Mouse (Mus musculus) testis, postnatal 14 days (tissue): ENCODE data around the gene Rsph10b.

ENCODE experiments used
- DNase-seq: peaks from one replicate; pipeline ENCODE4 v3.0.0; 2021; ENCODE audit warnings: low spot score

Rsph10b gene

DNA sequence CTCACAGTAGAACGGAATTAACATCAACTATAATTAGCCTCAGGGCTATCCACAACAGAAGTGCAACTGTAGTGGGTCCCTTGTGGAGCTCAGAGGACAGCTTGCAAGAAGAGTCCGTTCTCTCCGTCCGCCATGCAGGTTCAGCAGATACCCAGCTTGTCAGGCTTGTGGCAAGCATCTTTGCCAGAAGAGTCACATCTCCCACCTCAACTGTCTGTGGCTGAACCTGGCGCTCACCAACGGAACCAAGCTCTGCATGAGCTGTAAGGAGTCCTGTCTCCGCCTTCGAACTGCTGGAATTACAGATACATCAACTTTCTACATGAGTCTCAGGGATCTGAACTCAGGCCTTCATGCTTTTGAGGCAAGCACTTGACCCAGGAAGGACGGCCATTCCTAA lies 3.3 kb downstream of the Rsph10b start:
- DNase-seq: peak; percentile 27

DNA sequence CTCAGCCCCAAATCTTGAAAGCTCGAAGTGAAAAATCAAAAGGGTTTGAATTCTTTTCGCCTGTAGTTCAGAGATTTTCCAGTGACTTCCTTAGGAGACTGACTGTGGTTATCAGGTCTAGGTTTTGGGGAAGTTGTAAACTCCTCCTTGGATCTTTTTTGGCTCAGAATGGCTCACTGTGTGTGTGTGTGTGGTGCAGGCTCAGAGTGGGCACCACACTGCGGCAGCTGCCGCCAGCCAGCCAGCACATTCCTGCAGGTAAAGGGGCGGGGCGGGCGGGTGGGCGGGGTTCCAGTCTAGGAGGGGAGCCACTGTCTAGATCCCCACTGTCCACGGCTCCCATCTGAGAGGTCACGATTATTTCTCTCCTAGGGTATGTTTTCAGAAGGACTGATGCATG lies 8.8 kb downstream of the Rsph10b start:
- no peak for DNase-seq

DNA sequence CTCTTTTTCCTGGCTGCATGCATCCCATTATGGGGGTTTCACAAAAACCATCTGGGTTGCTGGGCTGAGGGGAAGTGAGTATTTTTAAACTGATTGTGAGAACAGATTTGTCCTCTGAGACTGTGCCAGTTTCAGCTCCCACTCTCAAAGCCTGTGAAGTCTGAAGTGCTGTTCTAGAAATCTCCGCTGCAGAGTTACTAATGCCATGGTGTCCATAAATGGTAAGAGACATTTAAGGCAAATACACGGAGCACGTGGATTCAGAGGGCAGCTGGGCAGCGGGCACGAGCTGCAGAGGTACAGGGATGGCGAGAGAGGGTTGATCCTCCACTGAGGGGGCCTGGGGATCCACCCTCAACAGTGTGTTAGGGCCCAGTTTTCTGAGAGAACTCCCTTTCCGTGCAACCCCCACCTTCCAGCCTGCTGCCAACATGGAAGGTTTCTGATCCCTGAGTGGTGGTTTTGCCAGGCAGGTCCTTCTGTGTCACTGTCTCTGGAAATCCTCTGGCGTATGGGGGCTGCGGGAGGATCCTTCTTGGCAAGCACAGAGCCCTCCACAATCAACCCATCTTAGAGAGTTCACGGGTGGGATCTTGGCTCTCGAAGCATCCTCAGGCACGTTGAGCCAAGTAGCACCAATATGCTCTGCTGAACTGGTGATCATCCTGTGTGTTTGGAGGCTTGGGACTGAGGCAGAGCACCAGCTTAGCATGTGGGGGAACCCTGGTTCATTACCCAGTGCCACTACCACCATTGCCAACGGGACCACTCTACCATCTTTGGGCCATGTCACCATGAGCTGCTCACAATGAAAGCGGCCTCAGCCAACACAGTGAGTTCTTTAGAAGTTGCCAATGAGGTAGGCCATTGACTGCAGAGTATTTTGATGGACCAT lies 10.6 kb downstream of the Rsph10b start:
- no peak for DNase-seq

DNA sequence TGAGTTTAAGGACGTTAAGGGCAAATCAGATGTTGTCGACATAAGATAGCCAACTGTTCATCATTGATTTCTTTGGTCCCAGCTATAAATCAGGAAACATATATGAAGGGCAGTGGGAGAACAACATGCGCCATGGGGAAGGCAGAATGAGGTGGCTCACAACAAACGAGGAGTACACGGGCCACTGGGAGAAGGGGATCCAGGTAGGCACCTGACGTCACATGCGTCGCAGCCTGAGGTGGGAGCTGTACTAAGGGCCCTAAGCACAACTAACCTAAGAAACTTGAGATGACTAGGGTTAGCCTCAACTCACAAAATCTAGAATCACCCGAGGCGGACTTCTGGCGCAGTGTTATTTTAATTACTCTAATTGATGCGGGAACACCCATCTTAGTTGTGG lies 15.5 kb downstream of the Rsph10b start:
- no peak for DNase-seq

DNA sequence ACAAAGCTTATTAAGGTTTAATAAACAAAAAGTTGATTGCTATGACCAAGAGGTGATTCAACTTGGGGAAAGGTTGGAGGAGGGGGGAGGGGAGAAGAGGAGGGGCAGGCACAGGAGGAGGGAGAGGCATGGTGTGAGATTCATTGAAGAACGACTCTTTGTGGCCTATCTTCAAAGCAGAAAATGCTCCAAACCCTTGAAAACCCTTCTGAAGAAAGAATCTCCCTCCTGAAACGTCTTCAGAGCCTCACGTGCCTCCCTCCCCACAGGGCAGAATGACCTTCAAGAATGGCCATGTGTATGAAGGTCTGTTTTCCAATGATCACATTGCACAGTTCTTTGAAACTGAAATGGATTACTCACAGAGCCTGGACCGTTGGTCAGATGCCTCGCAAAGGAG lies 17.2 kb downstream of the Rsph10b start:
- DNase-seq: no peak

DNA sequence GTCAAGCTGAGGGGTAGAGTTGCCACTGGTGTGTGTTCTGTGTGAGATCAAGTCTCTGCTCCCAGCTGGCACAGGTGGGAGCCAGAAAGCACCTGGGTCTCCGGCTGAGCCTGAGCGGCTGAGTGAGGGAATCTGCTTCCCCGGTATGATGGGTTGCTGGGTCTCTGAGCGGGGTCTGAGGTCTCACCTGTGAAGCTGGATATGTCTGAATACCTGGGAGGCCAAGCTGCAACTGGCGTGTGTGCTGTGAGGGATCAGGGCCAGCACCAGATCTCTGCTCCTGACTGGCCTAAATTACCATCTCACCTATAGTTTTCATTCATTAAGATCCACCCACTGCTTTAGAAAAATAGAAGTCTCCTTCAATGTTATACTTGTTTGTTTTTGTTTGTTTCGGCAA lies 24.3 kb downstream of the Rsph10b start:
- no peak for DNase-seq

DNA sequence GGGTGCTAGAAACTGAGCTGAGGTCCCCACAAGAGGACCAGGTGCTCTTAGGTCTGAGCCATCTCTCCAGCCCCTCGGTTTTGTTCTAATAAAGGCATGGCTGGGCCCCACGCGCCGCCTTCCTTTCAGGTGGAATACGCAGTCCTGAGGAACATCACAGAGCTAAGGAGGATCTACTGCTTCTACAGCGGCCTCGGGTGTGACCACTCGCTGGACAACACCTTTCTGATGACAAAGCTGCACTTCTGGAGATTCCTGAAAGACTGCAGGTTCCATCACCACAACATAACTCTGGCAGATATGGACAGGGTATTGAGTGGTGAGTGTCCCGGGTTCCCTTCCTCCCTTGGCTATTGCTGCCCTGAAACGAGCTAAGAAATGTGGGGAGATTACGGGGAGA lies 26.7 kb downstream of the Rsph10b start:
- no peak for DNase-seq

DNA sequence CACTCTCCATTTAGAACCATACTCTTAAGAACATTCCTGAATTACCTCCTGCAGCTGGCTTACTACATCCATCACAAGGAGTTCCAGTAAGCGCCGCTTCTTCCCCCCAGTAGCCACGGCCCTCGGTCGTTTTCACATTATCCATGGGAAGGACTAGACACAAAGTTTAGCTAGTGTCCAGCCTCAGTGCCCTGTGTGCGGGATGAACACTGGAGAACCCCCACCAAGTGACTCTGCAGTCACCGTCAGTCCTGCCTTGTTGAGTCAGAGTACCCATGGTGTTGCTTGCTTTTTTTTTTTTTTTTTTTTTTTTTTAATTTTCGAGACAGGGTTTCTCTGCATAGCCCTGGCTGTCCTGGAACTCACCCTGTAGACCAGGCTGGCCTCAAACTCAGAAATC lies 28.3 kb downstream of the Rsph10b start:
- DNase-seq: no peak

DNA sequence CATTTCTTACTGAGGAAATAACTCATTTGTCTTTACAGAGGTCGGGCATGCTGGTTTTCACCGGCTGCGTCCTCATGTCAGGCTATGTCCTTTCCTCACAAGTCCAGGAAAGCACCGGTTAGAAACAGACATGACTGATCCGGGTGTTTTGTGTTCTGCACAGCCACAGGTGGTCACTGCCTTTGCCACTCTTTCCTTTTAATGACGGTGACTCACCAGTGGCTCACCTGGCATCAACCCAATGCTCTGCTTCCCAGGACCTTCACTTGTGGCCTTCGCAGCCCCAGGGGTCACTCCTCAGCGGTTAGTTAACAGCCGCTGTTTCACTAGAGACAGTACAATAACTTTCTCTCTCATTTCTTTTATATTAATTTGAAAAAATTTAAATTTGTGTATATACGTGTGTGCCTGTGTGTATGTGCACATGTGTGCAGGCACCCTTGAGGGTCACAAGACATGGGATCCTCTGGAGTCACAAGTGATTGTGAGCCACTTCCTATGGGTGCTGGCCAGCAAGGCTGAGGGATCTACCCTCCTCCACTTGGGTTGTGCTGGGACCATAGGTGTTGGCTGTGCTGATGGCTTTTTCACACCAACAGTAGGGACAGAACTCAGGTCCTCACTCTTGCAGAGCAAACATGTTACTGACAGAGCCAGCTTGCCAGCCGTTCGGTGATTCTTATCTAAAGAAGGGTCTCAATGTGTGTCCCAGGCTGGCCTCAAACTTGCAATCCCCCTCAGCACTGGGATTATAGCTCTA lies 32.9 kb downstream of the Rsph10b start:
- DNase-seq: no peak

DNA sequence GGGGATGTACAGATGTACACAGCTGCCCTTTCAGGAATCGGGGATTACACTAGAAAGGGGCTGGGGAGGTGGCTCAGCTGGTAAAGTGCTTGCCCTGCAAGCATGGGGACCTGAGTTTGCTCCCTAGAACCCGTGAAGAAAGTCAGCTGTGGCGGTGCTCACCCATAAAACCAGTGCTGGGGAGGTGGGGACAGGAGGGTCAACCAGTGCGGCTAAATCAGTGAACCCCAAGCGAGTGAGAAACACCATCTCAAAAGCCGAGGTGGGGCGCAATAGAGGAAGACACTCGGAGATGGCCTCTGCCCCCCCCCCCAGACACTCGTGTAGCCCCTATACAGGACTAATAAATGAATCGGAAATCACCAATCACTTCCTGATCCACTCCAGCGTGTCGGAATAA lies 33.8 kb downstream of the Rsph10b start:
- no peak for DNase-seq

DNA sequence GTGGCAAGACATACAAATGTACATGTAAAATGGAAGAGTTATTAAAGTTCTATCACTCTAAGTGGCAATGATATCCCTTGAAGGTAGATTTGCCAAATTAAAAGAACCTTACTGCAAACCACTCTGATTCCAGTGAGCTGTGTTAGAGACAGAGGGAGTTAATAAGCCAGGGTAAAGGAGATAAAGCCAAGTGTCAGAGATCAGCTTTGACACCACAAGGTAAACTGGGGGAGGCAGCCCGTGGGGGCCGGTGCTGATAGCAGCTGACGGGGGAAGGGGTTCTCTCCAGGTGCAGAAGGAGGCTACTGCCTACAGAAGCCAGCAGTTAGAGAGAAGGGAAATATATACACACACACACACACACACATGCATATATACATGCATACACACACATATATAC lies 39.8 kb downstream of the Rsph10b start:
- no peak for DNase-seq

DNA sequence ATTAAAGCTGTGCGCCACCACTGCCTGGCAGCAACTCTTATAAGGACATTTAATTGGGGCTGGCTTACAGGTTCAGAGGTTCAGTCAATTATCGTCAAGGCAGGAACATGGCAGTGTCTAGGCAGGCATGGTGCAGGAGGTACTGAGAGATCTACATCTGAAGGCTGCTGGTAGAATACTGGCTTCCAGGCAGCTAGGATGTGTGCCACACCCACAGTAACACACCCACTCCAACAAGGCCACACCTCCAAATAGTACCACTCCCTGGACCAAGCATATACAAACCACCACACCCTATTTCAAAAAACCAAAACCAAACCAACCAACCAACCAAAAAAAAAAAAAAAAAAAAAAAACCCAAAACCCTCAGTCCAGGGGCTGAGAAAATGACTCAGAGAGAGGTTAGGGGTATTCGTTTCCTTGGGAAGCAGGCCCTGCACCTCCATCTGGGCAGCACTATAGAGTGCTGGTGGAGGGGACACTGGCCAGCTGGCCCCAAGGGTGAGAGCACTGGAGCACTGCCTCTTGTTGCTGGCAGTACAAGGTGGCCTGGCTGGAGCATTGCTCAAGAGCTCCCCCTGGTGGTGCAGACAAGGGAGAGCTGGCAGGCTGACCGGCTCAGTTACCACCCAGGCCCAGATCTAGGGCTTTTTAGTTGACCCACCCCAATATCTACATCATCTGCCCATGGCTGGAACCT lies 42.2 kb downstream of the Rsph10b start:
- peak; percentile 31 for DNase-seq

DNA sequence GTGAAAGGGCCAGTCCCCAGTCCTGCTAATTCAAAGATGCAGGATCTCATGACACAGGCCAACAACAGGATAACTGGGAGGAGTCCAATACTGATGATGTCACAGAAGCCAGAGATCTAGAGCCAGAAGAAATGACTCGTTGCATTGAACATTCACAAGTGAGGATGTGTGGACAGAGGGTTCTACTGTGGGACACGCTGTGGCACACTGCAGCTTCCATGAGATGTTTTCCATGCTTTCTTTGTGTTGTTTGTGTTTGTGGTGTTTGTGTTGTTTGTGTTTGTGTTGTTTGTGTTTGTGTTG lies 42.7 kb downstream of the Rsph10b start:
- no peak for DNase-seq

DNA sequence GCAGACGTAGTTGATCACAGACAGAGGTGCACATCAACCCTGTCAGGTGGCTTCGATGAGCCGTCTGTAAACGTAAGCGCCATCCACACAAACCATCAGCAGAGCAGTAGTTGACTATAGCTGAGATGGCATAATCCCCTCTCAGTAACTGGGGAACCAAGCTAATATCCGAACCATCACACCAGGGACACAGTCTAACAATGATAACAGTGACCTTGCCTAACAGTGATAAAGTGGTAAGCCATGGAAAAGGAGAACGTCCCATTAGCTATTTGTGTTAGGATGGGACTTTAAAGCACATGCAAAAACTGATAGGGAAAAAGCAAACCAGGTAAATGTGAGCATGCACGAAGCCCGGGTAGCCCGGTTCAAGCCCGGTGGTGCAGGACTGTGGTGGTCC lies 43.4 kb downstream of the Rsph10b start:
- no peak for DNase-seq

DNA sequence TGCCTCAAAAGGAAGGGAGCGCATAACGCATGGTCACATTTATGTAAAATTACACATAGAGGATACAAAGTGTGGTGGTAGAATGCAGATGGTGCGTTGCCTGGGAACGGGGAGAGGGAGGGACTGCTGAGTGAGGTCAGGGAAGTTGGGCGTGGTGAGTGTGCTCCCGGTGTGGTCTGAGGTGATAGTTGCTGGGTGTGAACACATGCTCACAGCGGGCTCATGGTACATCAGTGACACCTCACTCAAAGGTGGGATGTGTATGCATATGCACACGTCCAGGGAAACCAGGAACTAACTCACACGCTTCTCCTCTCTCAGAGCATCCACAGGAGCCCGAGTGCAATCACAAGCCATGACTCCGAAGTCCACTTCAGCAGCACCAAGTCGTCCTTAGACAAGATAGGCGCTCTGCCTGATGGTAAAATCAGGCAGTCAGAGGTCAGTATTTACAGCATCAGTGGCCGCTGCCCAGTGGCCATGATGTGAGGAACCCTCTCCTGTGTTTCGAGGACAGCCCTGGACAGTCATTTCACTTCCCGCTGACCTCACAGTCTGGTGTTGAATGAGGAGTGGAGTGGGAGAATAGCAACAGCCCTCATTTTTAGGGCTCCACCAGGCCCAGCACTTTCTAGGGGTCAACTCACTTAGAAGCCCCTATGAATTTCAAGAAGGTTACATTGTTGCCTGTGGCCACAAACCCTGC lies 44.0 kb downstream of the Rsph10b start:
- no peak for DNase-seq

DNA sequence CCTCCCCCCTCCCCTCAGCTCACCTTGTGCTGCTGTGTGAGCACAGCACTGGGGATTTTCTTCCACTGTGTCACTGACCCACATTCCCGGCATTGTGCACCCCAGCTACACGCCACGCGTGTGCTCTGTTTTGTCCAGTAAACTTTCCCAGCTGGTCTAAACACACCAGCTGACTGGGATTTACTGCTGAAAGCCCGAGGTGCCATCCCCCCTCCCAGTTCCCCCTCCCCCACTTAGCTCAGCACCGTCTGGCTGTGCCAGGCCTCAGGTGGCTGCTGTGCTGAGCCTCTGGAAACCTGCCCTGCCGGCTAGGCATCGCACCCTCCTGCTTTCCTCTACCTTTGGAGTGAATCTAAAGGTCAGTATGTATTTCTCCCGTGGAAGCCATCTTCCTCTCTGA lies 48.0 kb downstream of the Rsph10b start:
- DNase-seq: no peak

DNA sequence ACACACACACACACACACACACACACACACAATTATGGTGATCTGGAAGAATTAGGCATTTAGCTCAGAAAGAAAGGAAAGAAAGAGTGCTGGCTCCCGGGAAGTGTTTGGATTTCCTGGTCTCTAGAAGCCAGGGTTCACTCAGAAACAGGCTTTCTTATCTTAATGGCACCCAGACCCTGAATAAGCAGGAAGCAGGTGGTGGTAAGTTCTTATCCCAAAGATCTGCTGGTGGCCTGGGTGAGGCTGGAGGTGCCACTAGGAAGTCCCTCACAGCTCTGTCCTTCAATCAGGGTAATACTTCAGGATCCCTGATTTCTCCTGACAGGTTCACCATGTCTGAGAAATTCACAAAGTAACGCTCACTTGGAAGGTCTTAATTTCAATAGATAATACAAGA lies 49.5 kb downstream of the Rsph10b start:
- no peak for DNase-seq

DNA sequence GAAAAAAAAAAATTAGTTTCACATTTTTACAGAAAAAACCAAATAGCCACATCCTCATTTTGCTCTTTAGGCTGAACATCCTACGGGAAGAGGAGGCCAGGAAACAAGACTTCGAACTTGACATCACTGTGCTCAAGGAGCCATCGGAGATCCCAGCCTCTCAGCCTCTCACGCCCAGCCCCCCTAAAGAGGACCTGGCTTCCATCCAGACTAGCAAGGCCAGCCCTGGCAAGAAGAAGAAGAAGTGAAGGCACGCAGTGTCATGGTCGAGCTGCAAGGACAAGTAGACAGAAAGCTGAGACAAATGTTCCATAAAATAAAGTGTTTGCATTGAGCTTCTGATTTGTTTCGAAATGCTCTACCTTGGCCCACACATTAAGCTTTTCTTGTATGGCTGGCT lies 52.5 kb downstream of the Rsph10b start:
- DNase-seq: peak; percentile 34

DNA sequence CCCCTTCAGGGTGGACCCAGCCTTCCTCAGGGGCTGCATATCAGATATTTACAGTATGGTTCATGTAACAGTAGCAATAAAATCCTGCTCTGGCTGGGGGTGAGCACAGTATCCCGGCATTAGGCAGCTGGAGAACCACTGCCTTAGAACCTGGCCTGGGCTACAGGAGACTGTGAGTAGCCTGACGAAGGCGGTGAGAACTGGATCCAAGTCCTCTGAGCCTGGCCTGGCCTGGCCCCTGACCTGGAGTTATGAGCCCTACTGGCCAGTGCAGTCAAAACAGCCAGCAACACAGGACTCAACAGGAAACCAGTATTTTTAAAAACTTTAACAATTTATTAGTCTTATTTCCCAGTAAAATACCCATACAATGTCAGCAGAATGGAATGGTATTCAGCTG lies 54.8 kb downstream of the Rsph10b start:
- DNase-seq: no peak

DNA sequence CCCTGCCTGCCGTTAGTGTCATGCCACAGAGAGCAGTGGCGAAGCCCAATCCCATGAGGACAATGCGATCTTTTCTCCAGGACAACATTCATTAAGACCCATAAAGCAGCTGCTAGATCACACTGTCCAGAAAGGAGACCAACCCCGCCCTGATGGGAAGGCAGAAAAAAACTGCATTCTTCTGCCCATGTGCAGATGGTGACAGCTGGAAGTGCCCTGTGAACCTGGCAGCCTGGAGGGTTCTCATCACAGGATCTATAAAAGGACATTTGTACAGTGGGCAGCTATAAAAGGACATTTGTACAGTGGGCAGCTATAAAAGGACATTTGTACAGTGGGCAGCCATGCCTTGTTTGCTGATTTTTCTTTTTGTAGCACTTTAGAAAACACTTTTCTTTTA lies 56.2 kb downstream of the Rsph10b start:
- DNase-seq: no peak

DNA sequence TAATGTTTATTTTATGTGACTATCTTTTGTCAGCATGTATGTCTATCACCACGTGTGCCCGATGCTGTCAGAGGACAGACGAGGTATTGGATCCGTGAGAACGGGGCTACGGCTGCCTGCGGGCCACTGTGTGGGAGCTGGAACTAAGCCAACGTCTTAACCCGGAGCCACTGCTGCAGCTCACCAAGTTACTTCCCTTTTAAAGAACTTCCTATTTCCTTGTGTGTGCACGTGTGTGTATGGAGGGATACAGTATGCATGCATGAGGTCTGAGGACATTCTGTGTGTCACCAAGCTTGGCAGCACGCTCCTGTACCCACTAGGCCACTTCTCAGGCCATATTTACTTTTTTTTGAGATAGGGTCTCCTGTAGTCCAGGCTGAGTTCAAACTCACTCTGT lies 57.3 kb downstream of the Rsph10b start:
- DNase-seq: no peak

DNA sequence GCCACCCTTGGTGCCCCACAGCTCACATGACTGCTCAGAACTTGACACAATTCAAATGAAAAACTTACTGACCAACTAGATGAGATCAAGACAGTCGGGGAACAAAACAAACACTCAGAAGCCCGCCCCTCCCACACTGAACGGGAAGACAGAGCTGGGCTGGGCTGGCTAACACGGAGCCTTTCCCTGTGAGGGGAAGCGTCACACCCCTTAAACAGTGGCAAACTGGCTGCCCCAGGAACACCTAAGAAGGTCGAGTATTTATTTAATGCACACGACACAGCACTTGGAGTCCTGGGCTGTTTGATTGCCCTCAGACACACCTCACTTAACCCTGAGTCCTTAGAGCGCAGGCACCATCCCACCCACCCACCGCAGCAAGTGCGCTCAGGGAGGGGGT lies 59.8 kb downstream of the Rsph10b start:
- no peak for DNase-seq

DNA sequence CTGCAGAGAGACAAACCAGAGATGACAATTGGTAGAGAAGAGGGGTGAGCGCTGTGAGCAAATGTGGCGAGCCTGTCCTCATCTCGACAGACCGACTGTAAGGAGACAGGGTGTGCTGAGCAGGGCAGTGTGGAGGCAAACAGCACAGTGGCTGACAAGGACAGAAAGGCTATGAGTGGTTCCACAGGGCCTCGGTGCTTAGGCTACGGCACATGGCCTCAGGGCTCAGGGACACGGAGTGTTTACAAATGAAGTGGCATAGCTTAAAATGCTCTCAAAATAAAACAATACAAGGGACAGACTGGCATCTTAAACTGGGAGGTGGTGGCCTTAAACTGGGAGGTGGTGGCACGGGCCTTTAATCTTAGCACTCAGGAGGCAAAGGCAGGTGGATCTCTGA lies 60.4 kb downstream of the Rsph10b start:
- DNase-seq: no peak
